Mouse (Mus musculus) cerebellum, adult 9-10 months (tissue): Measurements from ENCODE around the gene Rhebl1.
"Not testable (repeated sequence)": the region's sequence is repeated elsewhere in the genome, so short reads cannot be mapped to it uniquely, and the experiment has no call there.

Experiments
- DNase-seq: peaks from one replicate; pipeline ENCODE4 v3.0.0; 2022

Gene Rhebl1

GRCm38 (mm10) chr15:98893940-98894745 is at the start of gene Rhebl1:
TSS of gene Rhebl1 (minus strand) at chr15:98894540.
- DNase-seq, result no peak

- DNase-seq, result no peak
Observed at GRCm38 (mm10) chr15:98943133-98943532, 48.8 kb upstream of the Rhebl1 start.

GRCm38 (mm10) chr15:98942081-98942480 is 47.7 kb upstream of the Rhebl1 start:
- DNase-seq, result no peak

GRCm38 (mm10) chr15:98941539-98941938 is 47.2 kb upstream of the Rhebl1 start:
- DNase-seq, result no peak

GRCm38 (mm10) chr15:98940816-98941215 is 46.5 kb upstream of the Rhebl1 start:
- peak; percentile 64 for DNase-seq

GRCm38 (mm10) chr15:98934217-98934839 is 40.0 kb upstream of the Rhebl1 start, which contains the start of gene Tuba1b:
TSS of gene Tuba1b (minus strand) at chr15:98934565.
- peak; percentile 94 for DNase-seq

GRCm38 (mm10) chr15:98933833-98934216 is 39.5 kb upstream of the Rhebl1 start:
- peak; percentile 97 for DNase-seq

- DNase-seq, result peak; percentile 74
Observed at GRCm38 (mm10) chr15:98933004-98933671, 38.8 kb upstream of the Rhebl1 start.

GRCm38 (mm10) chr15:98930998-98931397 is 36.7 kb upstream of the Rhebl1 start:
- no peak for DNase-seq

- no peak for DNase-seq
Observed at GRCm38 (mm10) chr15:98930017-98930734, 35.8 kb upstream of the Rhebl1 start.

GRCm38 (mm10) chr15:98928598-98929240 is 34.4 kb upstream of the Rhebl1 start:
- peak; percentile 89 for DNase-seq

- DNase-seq, result no peak
Observed at GRCm38 (mm10) chr15:98927566-98927965, 33.2 kb upstream of the Rhebl1 start.

GRCm38 (mm10) chr15:98924682-98925081 is 30.3 kb upstream of the Rhebl1 start:
- DNase-seq, result no peak

GRCm38 (mm10) chr15:98923031-98923537 is 28.7 kb upstream of the Rhebl1 start:
- no peak for DNase-seq

GRCm38 (mm10) chr15:98922581-98922980 is 28.2 kb upstream of the Rhebl1 start:
- DNase-seq, result no peak

- DNase-seq, result no peak
Observed at GRCm38 (mm10) chr15:98921510-98921909, 27.2 kb upstream of the Rhebl1 start.

- not testable (repeated sequence) for DNase-seq
Observed at GRCm38 (mm10) chr15:98918499-98918895, 24.2 kb upstream of the Rhebl1 start.

GRCm38 (mm10) chr15:98917538-98918498 is 23.5 kb upstream of the Rhebl1 start, which contains the start of gene Lmbr1l:
TSS of gene Lmbr1l (minus strand) at chr15:98918231.
- peak; percentile 99 for DNase-seq

GRCm38 (mm10) chr15:98917091-98917490 is 22.8 kb upstream of the Rhebl1 start:
- no peak for DNase-seq

GRCm38 (mm10) chr15:98916016-98916415 is 21.7 kb upstream of the Rhebl1 start:
- no peak for DNase-seq

- DNase-seq, result no peak
Observed at GRCm38 (mm10) chr15:98914903-98915302, 20.6 kb upstream of the Rhebl1 start.
